Mouse (Mus musculus) heart, embryonic 13.5 days (tissue): ENCODE measurements around the gene Ppil6. TPM values are rescaled to one million over a fixed set of nuclear protein-coding genes. Genes with fewer than 3 reads are reported as not detected.
"Not testable (repeated sequence)": the region's sequence is repeated elsewhere in the genome, so short reads cannot be mapped to it uniquely, and the experiment has no call there.

ENCODE experiments used
- ATAC-seq: fragments of 200-750 bp; cut with Nextera tagmentation; 2 replicates; pipeline ENCODE4 v1.8.0; 2017; ENCODE audit warnings: moderate TSS enrichment; ENCODE audit not compliant: insufficient number of reproducible peaks, low FRiP score, low TSS enrichment; ENCODE audit errors: extremely low read depth
- H3K27ac ChIP-seq: fragments of 300-500 bp; sonication (generic); replicated peaks from 2 replicates; pipeline ENCODE4 v1.5.1; 2015; ENCODE audit warnings: moderate library complexity, mild to moderate bottlenecking, inconsistent platforms
- H3K27me3 ChIP-seq: fragments of 300-500 bp; sonication (generic); replicated peaks from 2 replicates; pipeline ENCODE4 v1.6.1; 2015; ENCODE audit warnings: mild to moderate bottlenecking, inconsistent platforms
- H3K36me3 ChIP-seq: fragments of 300-500 bp; sonication (generic); 2 replicates; pipeline ENCODE4 v1.6.1; 2015; ENCODE audit warnings: mild to moderate bottlenecking, inconsistent platforms
- H3K4me1 ChIP-seq: fragments of 300-500 bp; sonication (generic); 2 replicates; pipeline ENCODE4 v1.6.1; 2015; ENCODE audit warnings: inconsistent platforms
- H3K4me2 ChIP-seq: fragments of 300-500 bp; sonication (generic); 2 replicates; pipeline ENCODE4 v1.6.1; 2015; ENCODE audit warnings: inconsistent platforms, mild to moderate bottlenecking, moderate library complexity
- H3K4me3 ChIP-seq: fragments of 300-500 bp; sonication (generic); 2 replicates; pipeline ENCODE4 v1.5.1; 2015; ENCODE audit warnings: moderate library complexity, mild to moderate bottlenecking, inconsistent platforms
- H3K9ac ChIP-seq: fragments of 300-500 bp; sonication (generic); 2 replicates; pipeline ENCODE4 v1.6.1; 2015; ENCODE audit warnings: inconsistent platforms, mild to moderate bottlenecking, moderate library complexity
- H3K9me3 ChIP-seq: fragments of 300-500 bp; sonication (generic); 2 replicates; pipeline ENCODE4 v1.6.1; 2016; ENCODE audit warnings: inconsistent platforms
- WGBS: fragments of 180-500 bp; shearing (Covaris S2); methylation state at CpG from one replicate; pipeline ENCODE4 v1.1.7; 2015; ENCODE audit warnings: mixed read lengths; 5-methylcytosine and 5-hydroxymethylcytosine counted together
- polyA plus RNA-seq: library from polyadenylated mRNA; unstranded; fragments of >200 nt; fragmentation: Nextera tagmentation; extraction: Ambion mirVana; gene quantifications from 2 replicates; pipeline ENCODE4 v1.2.1, GENCODE M21; 2015

Ppil6 gene
- polyA plus RNA-seq, 1 experiment from 2014 or later, result 1.3 TPM

DNA sequence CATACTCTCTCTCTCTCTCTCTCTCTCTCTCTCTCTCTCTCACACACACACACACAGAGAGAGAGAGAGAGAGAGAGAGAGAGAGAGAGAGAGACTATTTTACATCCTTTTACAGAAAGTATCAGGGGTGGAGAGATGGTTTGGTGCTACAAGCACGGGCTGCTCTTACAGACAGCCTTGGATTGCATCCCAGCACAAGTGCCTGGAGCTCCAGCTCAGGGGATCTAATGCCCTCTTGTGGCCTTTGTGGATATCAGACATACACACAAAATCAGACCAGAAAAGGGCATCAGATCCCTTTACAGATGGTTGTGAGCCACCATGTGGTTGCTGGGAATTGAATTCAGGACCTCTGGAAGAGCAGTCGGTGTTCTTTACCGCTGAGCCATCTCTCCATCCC, 15.2 kb downstream of the Ppil6 start:
- not testable (repeated sequence) for H3K4me3 ChIP-seq, H3K4me2 ChIP-seq, H3K9ac ChIP-seq, ATAC-seq, H3K27ac ChIP-seq, H3K9me3 ChIP-seq, H3K36me3 ChIP-seq, H3K27me3 ChIP-seq
- WGBS, result 2% methylated on average over 3 of the region's 3 CpGs
- peaks cover 17% of the 10 kb centered on the region for H3K4me1 ChIP-seq

DNA sequence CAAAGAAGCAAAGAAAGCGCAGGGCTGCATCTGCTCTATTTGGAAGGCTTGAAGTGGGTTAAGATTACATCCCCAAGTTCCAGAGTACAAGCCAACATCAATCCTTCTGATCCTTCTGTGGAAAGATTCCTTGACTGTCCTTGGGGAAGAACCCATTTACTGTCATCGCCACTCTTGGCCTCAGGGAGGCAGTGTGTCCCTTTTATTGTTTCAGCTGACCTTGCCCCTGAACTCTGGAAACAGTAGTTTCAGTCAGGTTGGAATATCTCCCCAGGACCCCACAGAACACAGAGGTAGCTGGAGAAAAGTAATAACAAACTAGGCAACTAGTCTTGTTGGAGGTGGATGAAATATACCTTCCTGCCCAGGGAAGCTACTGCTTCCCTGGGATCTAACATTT, 18.9 kb downstream of the Ppil6 start:
- no peaks in the 10 kb centered on the region for H3K9me3 ChIP-seq
- ATAC-seq, result no peak
- H3K9ac ChIP-seq, result no peak overlapping the region
- no peaks in the 10 kb centered on the region for H3K27me3 ChIP-seq
- H3K27ac ChIP-seq, result no peak overlapping the region
- H3K4me3 ChIP-seq, result no peak overlapping the region
- H3K4me1 ChIP-seq, result peaks cover 12% of the 10 kb centered on the region
- H3K36me3 ChIP-seq, result no peaks in the 10 kb centered on the region
- no peak overlapping the region for H3K4me2 ChIP-seq
- 25% methylated on average over 2 of the region's 2 CpGs for WGBS

DNA sequence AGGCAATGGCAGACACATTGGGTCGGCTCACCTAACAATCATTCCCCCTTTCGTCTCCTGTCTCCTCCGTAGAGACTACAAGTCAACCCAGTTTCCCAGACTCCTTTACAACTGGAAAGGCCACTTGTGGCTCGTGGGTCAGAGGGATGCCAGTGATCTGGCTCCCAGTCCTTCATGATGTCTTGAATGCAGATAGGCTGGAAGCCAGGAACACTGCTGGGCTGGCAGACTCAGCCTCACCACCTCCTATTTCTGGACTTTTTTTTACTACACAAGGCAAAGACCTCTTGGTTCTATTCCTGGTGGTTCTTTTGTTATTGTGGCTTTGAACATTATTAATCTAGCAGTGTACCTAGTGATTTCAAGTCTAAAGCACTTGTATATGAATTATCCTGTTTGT, 24.1 kb downstream of the Ppil6 start:
- 47% methylated on average over 4 of the region's 4 CpGs for WGBS
- no peak overlapping the region for H3K4me2 ChIP-seq
- no peak overlapping the region for H3K27ac ChIP-seq
- no peak for ATAC-seq
- no peak overlapping the region for H3K9ac ChIP-seq
- no peaks in the 10 kb centered on the region for H3K36me3 ChIP-seq
- no peaks in the 10 kb centered on the region for H3K9me3 ChIP-seq
- no peaks in the 10 kb centered on the region for H3K27me3 ChIP-seq
- no peak overlapping the region for H3K4me3 ChIP-seq
- peaks cover 17% of the 10 kb centered on the region for H3K4me1 ChIP-seq

DNA sequence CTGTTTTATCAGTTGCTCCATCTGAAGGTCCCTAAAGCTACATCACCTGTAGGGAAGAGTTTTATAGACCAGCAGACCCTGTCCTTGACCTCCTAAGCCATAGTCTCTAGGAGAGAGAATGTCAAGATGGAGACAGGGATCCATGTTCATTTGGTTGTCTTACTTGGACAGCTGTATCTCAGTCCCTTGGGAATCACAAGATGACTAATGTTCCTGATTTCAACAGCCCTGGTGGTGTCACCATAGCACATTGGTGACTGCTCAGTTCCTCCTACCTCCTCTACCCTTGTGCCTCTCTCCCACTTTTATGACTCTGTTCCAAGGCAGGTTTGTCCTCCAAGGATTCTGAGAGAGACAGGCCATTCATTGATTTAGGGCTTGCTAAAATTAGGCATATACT, 24.7 kb downstream of the Ppil6 start:
- Histone ChIP-seq H3K4me2 (no peak overlapping the region), H3K9me3 (no peaks in the 10 kb centered on the region), H3K4me1 (peaks cover 17% of the 10 kb centered on the region), H3K9ac (no peak overlapping the region), H3K4me3 (no peak overlapping the region), H3K36me3 (no peaks in the 10 kb centered on the region), H3K27ac (no peak overlapping the region), H3K27me3 (no peaks in the 10 kb centered on the region)
- ATAC-seq, result no peak

DNA sequence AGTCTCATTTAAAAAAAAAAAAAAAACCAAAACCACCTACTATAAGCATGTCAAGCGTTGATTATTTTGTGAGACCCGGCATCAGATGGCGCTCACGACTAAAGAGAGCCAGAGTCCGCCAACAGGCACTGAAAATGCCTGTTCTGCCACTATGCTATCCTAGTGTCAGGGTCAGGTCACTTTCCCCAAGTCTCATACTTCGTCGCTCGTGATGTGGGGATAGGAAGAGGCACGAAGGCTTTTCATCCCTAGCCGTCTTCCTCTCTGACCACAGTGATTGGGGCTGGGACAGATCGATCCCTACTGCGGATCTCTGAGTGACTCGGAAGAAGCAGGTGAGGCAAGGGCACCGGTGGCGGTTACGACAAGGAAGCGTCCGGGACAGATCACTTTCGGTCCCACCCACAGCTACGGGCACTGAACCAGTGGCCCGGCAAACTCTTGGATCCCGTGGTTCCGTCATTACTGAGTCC, 28.3 kb downstream of the Ppil6 start:
- H3K27me3 ChIP-seq, result no peaks in the 10 kb centered on the region
- H3K4me1 ChIP-seq, result peaks cover 44% of the 10 kb centered on the region
- H3K4me3 ChIP-seq, result peak overlapping the region; percentile 95
- peak overlapping the region; percentile 97 for H3K27ac ChIP-seq
- no peaks in the 10 kb centered on the region for H3K9me3 ChIP-seq
- peak; percentile 22; the same call in 1 of the 2 replicates for ATAC-seq
- peak overlapping the region; percentile 99 for H3K9ac ChIP-seq
- H3K4me2 ChIP-seq, result peak overlapping the region; percentile 94
- under 1% methylated on average over 23 of the region's 23 CpGs for WGBS
- peaks cover 11% of the 10 kb centered on the region for H3K36me3 ChIP-seq

DNA sequence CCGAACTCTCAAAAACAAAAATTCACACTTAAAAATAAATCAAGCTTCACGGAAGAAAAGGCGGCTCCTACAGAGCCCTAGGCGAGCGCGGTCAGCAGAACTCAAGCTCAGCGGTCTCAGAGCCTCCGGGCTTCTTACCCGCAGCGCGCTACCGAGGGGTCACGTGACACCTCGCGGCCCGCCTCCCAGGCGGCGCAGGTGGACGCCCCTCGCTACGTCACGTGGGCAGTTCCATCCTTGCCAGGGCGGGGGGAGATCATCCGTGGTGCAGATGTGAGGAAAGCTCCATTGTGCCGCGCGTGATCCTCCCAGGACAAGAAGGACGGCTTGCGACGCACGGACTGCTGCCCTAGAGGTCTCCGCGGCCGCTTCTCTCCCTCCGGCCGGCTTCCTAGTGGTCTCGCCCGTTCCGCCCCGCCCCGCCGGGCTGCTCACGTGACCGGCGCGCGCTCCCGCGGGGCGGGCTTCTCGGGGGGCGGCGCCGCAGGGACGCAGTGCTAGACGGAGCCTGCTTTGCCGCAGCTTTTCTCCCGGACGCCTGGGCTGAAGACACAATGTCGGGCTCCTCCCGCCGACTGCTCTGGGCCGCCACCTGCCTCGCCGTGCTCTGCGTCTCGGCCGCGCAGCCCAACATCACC, 28.9 kb downstream of the Ppil6 start, which contains the start of gene Cd164:
TSS of gene Cd164 (plus strand) at position 434 of the 638 bp plus-strand sequence.
- Histone ChIP-seq H3K4me2 (peak within 1 kb of the TSS; percentile 94), H3K9me3 (no peaks in the 10 kb centered on the region), H3K27ac (peak within 1 kb of the TSS; percentile 97), H3K36me3 (peaks cover 17% of the 10 kb centered on the region), H3K27me3 (no peaks in the 10 kb centered on the region), H3K9ac (peak within 1 kb of the TSS; percentile 99), H3K4me3 (peak within 1 kb of the TSS; percentile 95), H3K4me1 (peaks cover 43% of the 10 kb centered on the region)
- under 1% methylated on average over 68 of the region's 69 CpGs for whole genome bisulfite sequencing
- ATAC-seq, result peak; percentile 92

DNA sequence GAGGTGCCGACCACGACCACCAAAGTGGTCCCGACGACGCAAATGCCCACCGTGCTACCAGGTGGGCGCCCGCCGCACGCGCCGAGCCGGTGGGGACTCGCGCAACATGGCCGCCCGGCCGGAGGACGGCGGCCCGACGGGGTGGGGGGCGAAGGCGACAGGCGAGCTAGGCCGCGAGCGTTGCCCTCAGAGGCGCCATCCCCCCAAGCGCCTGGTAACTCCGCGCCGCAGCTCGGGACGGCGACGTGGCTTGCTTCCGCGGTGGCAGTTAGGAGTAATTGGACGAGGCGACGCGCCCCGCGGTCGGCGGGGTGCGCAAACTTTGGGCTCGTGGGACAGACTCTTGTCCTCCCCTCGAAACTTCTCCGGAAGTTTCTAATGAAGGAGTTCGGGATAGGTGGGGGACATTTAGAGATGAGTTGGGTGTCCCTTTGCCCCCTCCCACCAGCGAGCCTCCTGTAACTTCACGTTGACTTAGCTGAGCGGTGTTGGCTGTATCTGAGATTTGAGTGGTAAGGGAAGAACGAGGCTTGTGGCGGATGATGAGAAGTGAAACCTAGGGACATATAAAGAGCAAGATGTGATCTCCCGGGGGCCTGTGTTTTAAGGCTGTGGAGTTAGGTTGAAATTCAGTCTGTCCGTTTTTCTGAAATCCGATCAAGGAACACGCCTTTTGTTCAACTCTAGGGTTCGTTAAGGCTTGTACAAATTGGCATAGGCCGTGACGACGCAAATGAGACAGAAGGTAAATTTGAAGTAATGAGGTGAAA, 29.6 kb downstream of the Ppil6 start:
- ATAC-seq, result peak; percentile 45
- H3K27me3 ChIP-seq, result no peaks in the 10 kb centered on the region
- under 1% methylated on average over 61 of the region's 65 CpGs for WGBS
- peak overlapping the region; percentile 97 for H3K27ac ChIP-seq
- peak overlapping the region; percentile 99 for H3K9ac ChIP-seq
- H3K4me1 ChIP-seq, result peaks cover 36% of the 10 kb centered on the region
- H3K9me3 ChIP-seq, result no peaks in the 10 kb centered on the region
- peak overlapping the region; percentile 94 for H3K4me2 ChIP-seq
- peaks cover 24% of the 10 kb centered on the region for H3K36me3 ChIP-seq
- H3K4me3 ChIP-seq, result peak overlapping the region; percentile 95

DNA sequence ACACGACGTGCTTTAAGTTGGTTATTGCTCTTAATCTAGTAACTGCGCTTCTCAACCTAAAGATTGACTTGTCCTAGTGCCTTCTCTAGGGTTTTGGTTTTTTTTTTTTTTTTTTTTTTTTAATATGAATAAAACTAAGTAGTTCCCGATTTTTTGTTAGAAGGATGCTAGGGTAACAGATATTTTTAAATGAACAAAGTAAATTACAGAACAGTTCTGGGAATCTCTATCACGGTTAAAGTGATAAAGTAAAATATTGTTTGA, 30.1 kb downstream of the Ppil6 start:
- H3K27me3 ChIP-seq, result no peaks in the 10 kb centered on the region
- peak overlapping the region; percentile 99 for H3K9ac ChIP-seq
- H3K4me1 ChIP-seq, result peaks cover 35% of the 10 kb centered on the region
- no peak for ATAC-seq
- H3K27ac ChIP-seq, result peak overlapping the region; percentile 97; the same call in 1 of the 2 replicates
- peak overlapping the region; percentile 95 for H3K4me3 ChIP-seq
- 2% methylated on average over 5 of the region's 5 CpGs for WGBS
- H3K9me3 ChIP-seq, result no peaks in the 10 kb centered on the region
- H3K36me3 ChIP-seq, result peaks cover 28% of the 10 kb centered on the region
- peak overlapping the region; percentile 94 for H3K4me2 ChIP-seq

DNA sequence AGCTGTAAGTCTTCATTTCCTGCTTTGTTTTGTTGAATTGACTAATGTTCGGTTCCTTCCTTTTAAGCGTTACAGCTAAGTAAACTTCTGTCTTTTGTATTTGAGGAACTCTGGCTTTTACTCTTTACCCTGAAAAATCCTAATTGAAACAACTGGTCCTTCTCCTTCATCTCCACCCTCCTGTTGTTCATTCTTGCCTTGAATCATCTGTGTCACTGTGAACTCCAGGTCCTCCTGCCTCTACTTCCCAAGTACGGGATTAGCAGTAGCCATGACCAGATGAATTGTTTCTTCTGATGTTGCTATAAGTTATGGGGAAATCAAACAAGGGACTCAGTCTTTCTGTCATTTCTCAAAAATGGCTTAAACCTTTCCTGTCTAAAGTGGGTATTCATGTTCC, 33.1 kb downstream of the Ppil6 start:
- H3K9me3 ChIP-seq, result no peaks in the 10 kb centered on the region

DNA sequence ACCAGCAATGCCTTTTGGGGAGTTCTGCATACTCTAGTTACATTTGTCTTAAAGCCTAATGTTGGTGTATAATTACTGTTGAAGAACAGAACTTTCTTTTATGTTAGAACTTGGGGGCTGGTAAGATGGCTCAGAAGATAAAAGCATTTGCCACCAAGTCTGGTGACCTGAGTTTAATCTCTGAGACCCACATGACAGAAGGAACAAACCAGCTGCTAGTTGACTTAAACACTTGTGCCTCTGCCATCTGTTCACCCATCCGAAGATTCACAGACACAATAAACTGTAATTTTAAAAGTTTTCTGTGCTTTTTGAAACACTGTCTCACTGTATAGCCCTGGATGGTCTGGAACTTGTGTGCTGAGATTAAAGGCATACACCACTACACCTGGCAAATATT, 35.5 kb downstream of the Ppil6 start:
- Histone ChIP-seq H3K36me3 (peaks cover 69% of the 10 kb centered on the region), H3K27me3 (no peaks in the 10 kb centered on the region), H3K4me3 (no peak overlapping the region), H3K9me3 (no peaks in the 10 kb centered on the region), H3K27ac (no peak overlapping the region), H3K9ac (no peak overlapping the region), H3K4me2 (no peak overlapping the region), H3K4me1 (peaks cover 34% of the 10 kb centered on the region)
- 86% methylated on average over 1 of the region's 1 CpGs for WGBS
- no peak for ATAC-seq

More for the DNA sequence above, 33.1 kb downstream of the Ppil6 start:
- Histone ChIP-seq H3K36me3 (peaks cover 48% of the 10 kb centered on the region), H3K4me3 (no peak overlapping the region), H3K27me3 (no peaks in the 10 kb centered on the region), H3K4me1 (peaks cover 36% of the 10 kb centered on the region), H3K4me2 (0 out of 2 replicates have a peak overlapping the region, but pooled peaks have one; percentile 5), H3K27ac (no peak overlapping the region), H3K9ac (no peak overlapping the region)
- no peak for ATAC-seq
- WGBS, result 81% methylated on average over 3 of the region's 3 CpGs

DNA sequence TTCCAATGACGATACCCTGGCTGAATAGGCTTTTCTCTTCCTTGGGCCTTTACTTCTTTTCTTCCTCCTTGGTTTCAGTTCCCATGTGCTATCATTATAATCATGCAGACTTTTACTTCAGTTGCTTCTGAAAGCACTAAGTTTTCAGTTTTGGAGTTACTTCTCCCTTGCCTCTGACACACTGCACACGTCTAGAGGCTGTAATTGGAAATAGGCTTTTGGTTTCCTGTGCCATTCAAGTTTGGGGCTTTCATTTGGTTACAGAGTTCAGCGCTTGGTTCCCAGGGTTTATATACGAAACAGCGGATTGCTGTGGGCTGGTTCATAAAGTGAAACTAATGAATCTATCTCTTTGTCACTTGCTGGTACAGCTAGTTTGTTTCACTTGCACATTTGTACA, 39.7 kb downstream of the Ppil6 start:
- H3K9me3 ChIP-seq, result no peaks in the 10 kb centered on the region
- H3K27me3 ChIP-seq, result no peaks in the 10 kb centered on the region
- no peak overlapping the region for H3K4me2 ChIP-seq
- peaks cover 3% of the 10 kb centered on the region; the same call in 1 of the 2 replicates for H3K4me1 ChIP-seq
- H3K9ac ChIP-seq, result no peak overlapping the region
- 88% methylated on average over 5 of the region's 5 CpGs for WGBS
- ATAC-seq, result no peak
- no peak overlapping the region for H3K4me3 ChIP-seq
- H3K27ac ChIP-seq, result no peak overlapping the region
- H3K36me3 ChIP-seq, result peaks cover 82% of the 10 kb centered on the region

DNA sequence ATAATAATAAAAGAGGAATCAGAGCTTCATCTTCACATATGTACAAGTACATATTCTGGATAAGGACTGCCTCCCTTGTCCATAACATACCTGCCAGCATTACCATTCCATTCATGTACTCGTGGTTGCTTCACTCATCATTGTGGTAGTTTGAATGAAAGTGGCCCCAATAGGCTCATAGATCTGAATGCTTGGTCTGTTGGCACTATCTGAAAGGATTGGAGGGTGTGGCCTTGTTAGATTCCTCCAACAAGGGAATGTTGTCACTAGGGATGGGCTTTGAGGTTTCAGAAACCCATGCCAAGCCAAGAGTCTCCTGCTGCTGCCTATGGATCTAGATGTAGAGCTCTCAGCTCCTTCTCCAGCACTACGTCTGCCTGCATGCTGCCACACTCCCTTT, 45.8 kb downstream of the Ppil6 start:
- no peak overlapping the region for H3K9ac ChIP-seq
- no peaks in the 10 kb centered on the region for H3K4me1 ChIP-seq
- H3K9me3 ChIP-seq, result no peaks in the 10 kb centered on the region
- ATAC-seq, result no peak
- H3K27me3 ChIP-seq, result no peaks in the 10 kb centered on the region
- no peak overlapping the region for H3K27ac ChIP-seq
- 91% methylated on average over 2 of the region's 2 CpGs for whole genome bisulfite sequencing
- no peak overlapping the region for H3K4me3 ChIP-seq
- H3K36me3 ChIP-seq, result peaks cover 74% of the 10 kb centered on the region
- H3K4me2 ChIP-seq, result no peak overlapping the region
